Mouse (Mus musculus) liver, embryonic 16.5 days (tissue): ENCODE measurements around the gene Sf3b3. TPM values are rescaled to one million over a fixed set of nuclear protein-coding genes. Genes with fewer than 3 reads are reported as not detected.

Experiments used
- ATAC-seq: fragments of 200-750 bp; cut with Nextera tagmentation; 2 replicates; pipeline ENCODE4 v1.8.0; 2017; ENCODE audit warnings: low read depth, mild to moderate bottlenecking, moderate number of reproducible peaks, moderate library complexity
- H3K27ac ChIP-seq: fragments of 300-500 bp; sonication (generic); 2 replicates; pipeline ENCODE4 v1.5.1; 2014; ENCODE audit warnings: mild to moderate bottlenecking, low read length
- H3K27me3 ChIP-seq: fragments of 300-500 bp; sonication (generic); 2 replicates; pipeline ENCODE4 v1.6.1; 2014; ENCODE audit warnings: low read depth, low read length, mixed read lengths; ENCODE audit not compliant: control insufficient read depth, insufficient read depth
- H3K36me3 ChIP-seq: fragments of 300-500 bp; sonication (generic); 2 replicates; pipeline ENCODE4 v1.6.1; 2014; ENCODE audit warnings: mild to moderate bottlenecking; ENCODE audit not compliant: control insufficient read depth, insufficient read depth
- H3K4me1 ChIP-seq: fragments of 300-500 bp; sonication (generic); 2 replicates; pipeline ENCODE4 v1.6.1; 2014; ENCODE audit warnings: low read depth, low read length, mixed read lengths; ENCODE audit not compliant: control insufficient read depth
- H3K4me2 ChIP-seq: fragments of 300-500 bp; sonication (generic); 2 replicates; pipeline ENCODE4 v1.6.1; 2014; ENCODE audit warnings: low read depth, low read length, mixed read lengths
- H3K4me3 ChIP-seq: fragments of 300-500 bp; sonication (generic); 2 replicates; pipeline ENCODE4 v1.5.1; 2014; ENCODE audit warnings: low read depth, mild to moderate bottlenecking, low read length
- H3K9ac ChIP-seq: fragments of 300-500 bp; sonication (generic); 2 replicates; pipeline ENCODE4 v1.6.1; 2014; ENCODE audit warnings: low read depth, low read length
- H3K9me3 ChIP-seq: fragments of 300-500 bp; sonication (generic); replicated peaks from 2 replicates; pipeline ENCODE4 v1.6.1; 2016; ENCODE audit warnings: low read length; ENCODE audit not compliant: control insufficient read depth
- WGBS: fragments of 180-500 bp; shearing (Covaris S2); extraction: QIAGEN DNeasy Blood & Tissue Kit; methylation state at CpG from one replicate; pipeline ENCODE4 v1.1.7; 2014; ENCODE audit not compliant: insufficient replicate concordance; 5-methylcytosine and 5-hydroxymethylcytosine counted together
- polyA plus RNA-seq: library from polyadenylated mRNA; unstranded; fragments of >200 nt; fragmentation: Nextera tagmentation; extraction: Ambion mirVana; gene quantifications from 2 replicates; pipeline ENCODE4 v1.2.1, GENCODE M21; 2015

Gene Sf3b3
- polyA plus RNA-seq = 56.5 and 58.4 TPM in 2 replicates

DNA sequence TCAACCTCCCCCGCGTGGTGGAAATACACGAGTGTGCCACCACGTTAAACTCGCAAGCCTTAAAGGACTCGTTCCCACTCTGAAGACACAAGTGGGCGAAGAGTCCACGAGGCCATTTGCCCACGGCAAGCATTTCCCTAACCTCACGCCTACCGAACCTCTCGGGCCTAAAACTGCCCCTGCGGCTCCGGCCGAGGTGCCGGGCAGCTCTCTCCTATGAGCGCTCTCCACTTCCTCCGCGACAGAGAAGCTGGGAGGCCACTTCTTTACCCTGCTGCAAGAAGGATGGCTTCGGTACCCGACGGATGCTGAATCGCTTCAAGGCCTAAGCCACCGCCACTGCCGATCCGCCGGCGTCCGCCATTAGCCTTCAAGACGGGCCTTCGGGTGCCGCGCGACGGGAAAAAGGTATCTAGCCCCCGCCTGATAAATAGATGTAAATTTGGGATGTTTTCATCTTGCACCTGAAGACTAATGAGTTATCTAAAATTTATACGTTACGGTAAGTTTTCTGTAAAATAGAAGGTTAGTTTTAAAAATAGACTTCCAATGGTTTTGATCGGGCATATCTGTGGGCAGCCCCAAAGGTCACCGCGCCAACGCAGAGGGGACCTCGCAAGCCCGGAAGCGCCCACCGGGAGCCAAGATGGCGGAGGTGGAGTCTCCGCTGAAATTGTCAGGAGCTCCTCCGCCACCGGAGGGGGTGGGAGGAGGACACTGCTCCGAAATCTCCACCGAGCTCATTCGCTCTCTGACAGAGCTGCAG is at the start of gene Sf3b3, which contains the start of gene Cog4:
TSS of gene Sf3b3 (minus strand) at position 383 of the 766 bp plus-strand sequence.
TSS of gene Cog4 (plus strand) at position 196 of the 766 bp plus-strand sequence.
- ATAC-seq = peak; percentile 91
- peaks cover 38% of the 10 kb centered on the region for H3K36me3 ChIP-seq
- under 1% methylated on average over 53 of the region's 53 CpGs for WGBS

GRCm38 (mm10) chr8:110895812-110896211 is 49.2 kb upstream of the Sf3b3 start:
- Histone ChIP-seq H3K4me3 (no peak overlapping the region), H3K9me3 (no peaks in the 10 kb centered on the region), H3K27me3 (no peaks in the 10 kb centered on the region), H3K4me2 (no peak overlapping the region), H3K9ac (no peak overlapping the region), H3K4me1 (no peaks in the 10 kb centered on the region; the same call in 1 of the 2 replicates), H3K36me3 (no peaks in the 10 kb centered on the region; the same call in 1 of the 2 replicates), H3K27ac (no peak overlapping the region)
- no peak for ATAC-seq
- WGBS = 86% methylated on average over 13 of the region's 13 CpGs

More for the DNA sequence above, at the start of gene Sf3b3, which contains the start of gene Cog4:
- H3K9ac ChIP-seq = peak within 1 kb of the TSS; percentile 90
- no peaks in the 10 kb centered on the region for H3K9me3 ChIP-seq
- H3K27ac ChIP-seq = peak within 1 kb of the TSS; percentile 89
- peak within 1 kb of the TSS; percentile 94 for H3K4me3 ChIP-seq
- peak within 1 kb of the TSS; percentile 88 for H3K4me2 ChIP-seq
- peaks cover 17% of the 10 kb centered on the region for H3K4me1 ChIP-seq
- H3K27me3 ChIP-seq = no peaks in the 10 kb centered on the region

DNA sequence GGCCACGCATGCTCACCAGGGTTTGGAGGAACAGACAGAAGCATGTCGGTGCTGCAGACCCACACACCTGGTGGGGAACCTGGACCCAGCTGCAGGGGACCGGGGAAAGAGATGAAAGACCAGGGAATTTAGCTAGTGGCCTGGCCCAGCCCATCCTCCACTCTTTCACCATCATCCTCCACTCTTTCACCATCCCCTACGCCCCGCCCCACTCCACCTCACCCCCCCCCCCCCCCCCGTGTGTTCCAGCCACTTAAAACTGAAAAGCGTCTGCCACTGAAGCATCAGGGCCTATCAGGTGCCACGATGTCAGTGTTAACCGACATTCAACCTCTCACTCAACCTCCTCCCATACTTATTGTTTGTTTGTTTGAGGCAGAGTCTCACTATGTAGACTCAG is 48.7 kb upstream of the Sf3b3 start:
- no peaks in the 10 kb centered on the region; the same call in 1 of the 2 replicates for H3K4me1 ChIP-seq
- H3K9ac ChIP-seq = no peak overlapping the region
- H3K4me2 ChIP-seq = no peak overlapping the region
- H3K4me3 ChIP-seq = no peak overlapping the region
- H3K36me3 ChIP-seq = no peaks in the 10 kb centered on the region; the same call in 1 of the 2 replicates
- no peaks in the 10 kb centered on the region for H3K27me3 ChIP-seq
- H3K9me3 ChIP-seq = no peaks in the 10 kb centered on the region
- ATAC-seq = no peak
- no peak overlapping the region for H3K27ac ChIP-seq
- 58% methylated on average over 9 of the region's 9 CpGs for WGBS

DNA sequence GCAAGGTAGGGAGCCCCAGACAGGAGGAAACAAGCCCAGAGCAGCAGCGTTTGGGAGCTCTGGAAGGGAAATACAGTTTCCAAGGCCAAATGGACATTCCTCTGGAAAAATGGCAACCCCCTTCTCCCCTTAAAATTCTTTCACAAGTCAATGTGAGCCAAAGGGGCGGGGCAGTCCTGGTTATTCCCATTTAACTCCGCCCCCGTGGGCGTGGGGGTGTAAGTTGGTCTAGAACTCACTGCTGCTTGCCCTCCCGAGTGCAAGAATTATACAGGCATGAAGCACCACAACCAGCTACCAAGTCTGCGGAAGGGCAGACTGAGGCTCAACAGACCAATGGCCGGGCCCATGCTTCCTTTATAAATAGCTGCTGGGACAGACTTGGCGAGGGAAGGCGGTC is 48.3 kb upstream of the Sf3b3 start:
- Histone ChIP-seq H3K9ac (no peak overlapping the region), H3K36me3 (no peaks in the 10 kb centered on the region; the same call in 1 of the 2 replicates), H3K4me1 (no peaks in the 10 kb centered on the region; the same call in 1 of the 2 replicates), H3K9me3 (no peaks in the 10 kb centered on the region), H3K27me3 (no peaks in the 10 kb centered on the region), H3K4me2 (no peak overlapping the region), H3K27ac (no peak overlapping the region), H3K4me3 (no peak overlapping the region)
- no peak for ATAC-seq
- WGBS = 76% methylated on average over 10 of the region's 10 CpGs

DNA sequence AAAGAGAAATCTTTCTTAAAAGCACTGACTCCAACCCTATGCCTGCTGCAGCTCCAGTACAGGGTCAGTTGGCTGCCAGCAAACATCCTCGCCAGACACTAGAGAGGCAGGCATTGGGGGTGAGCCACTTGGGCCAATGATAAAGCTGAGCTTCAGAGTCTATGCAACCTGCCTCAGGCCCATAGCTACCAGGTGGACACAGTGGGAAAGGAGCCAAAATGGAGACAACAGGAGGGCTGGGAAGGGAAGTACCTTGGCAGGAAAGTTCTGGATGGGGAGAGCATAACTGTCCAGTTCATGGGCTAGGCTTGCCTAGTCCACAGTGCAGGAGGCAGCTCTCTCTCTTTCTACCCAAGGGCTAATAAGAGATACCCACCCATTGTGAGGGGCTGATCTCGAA is 46.3 kb upstream of the Sf3b3 start:
- Histone ChIP-seq H3K27me3 (no peaks in the 10 kb centered on the region), H3K9ac (no peak overlapping the region), H3K4me2 (no peak overlapping the region), H3K27ac (no peak overlapping the region), H3K4me3 (no peak overlapping the region), H3K9me3 (no peaks in the 10 kb centered on the region), H3K4me1 (no peaks in the 10 kb centered on the region; the same call in 1 of the 2 replicates), H3K36me3 (no peaks in the 10 kb centered on the region)
- no peak for ATAC-seq
- WGBS = 83% methylated on average over 2 of the region's 2 CpGs

DNA sequence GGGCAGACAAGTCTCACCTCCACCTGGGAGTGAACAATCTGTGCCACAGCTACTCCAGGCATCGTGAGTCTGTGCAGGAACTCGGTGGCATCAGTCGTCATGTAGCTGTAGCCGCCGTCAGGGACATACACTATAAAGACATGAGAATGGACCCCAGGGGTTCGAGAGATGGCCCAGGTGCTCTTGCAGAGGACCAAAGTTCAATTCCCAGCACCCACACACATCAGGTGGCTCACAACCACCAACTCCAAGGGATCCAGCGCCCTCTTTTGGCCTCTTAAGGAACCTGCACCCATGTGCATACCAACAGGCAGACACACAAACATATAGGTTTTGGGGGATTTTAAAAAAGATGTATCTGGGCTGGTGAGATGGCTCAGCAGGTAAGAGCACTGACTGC is 45.5 kb upstream of the Sf3b3 start:
- ATAC-seq = no peak
- WGBS = 75% methylated on average over 7 of the region's 7 CpGs
- Histone ChIP-seq H3K4me2 (no peak overlapping the region), H3K9me3 (no peaks in the 10 kb centered on the region), H3K27ac (no peak overlapping the region), H3K4me1 (no peaks in the 10 kb centered on the region; the same call in 1 of the 2 replicates), H3K27me3 (no peaks in the 10 kb centered on the region), H3K4me3 (no peak overlapping the region), H3K36me3 (no peaks in the 10 kb centered on the region), H3K9ac (no peak overlapping the region)

- H3K4me2 ChIP-seq = no peak overlapping the region
- no peaks in the 10 kb centered on the region; the same call in 1 of the 2 replicates for H3K4me1 ChIP-seq
- no peak overlapping the region for H3K9ac ChIP-seq
- H3K27ac ChIP-seq = no peak overlapping the region
- H3K27me3 ChIP-seq = no peaks in the 10 kb centered on the region
- H3K36me3 ChIP-seq = no peaks in the 10 kb centered on the region
- no peaks in the 10 kb centered on the region for H3K9me3 ChIP-seq
- WGBS = 69% methylated on average over 12 of the region's 12 CpGs
- ATAC-seq = 0 out of 2 replicates have a peak, but pooled peaks have one; percentile 23
- H3K4me3 ChIP-seq = no peak overlapping the region
These were observed 43.4 kb upstream of the Sf3b3 start for GRCm38 (mm10) chr8:110889904-110890470.

DNA sequence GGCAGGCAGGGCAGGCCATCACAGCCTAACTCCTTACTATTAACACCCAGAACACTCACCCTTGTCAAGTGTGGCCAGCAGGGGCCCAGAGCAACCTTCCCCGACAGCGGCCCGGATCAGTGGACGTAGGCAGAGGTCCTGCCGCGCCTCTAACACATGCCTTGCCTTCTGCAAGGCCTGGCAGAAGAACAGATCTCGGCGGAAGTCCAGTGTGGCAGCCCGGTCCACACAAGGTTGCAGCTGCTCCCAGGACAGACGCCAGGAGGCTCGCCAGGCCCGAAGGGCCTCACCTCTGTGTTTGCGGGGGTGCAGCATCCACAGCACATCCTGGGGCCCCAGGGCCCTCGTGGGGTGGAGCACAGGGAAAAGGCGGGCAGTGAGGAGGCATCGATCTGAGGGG is 42.3 kb upstream of the Sf3b3 start:
- no peaks in the 10 kb centered on the region for H3K4me1 ChIP-seq
- no peaks in the 10 kb centered on the region for H3K9me3 ChIP-seq
- 82% methylated on average over 16 of the region's 16 CpGs for WGBS
- no peak overlapping the region for H3K27ac ChIP-seq
- H3K36me3 ChIP-seq = peaks cover 3% of the 10 kb centered on the region; the same call in 1 of the 2 replicates
- H3K4me2 ChIP-seq = no peak overlapping the region
- no peak overlapping the region for H3K9ac ChIP-seq
- no peak for ATAC-seq
- no peaks in the 10 kb centered on the region for H3K27me3 ChIP-seq
- no peak overlapping the region for H3K4me3 ChIP-seq

GRCm38 (mm10) chr8:110888441-110888840 is 41.9 kb upstream of the Sf3b3 start:
- H3K36me3 ChIP-seq = peaks cover 4% of the 10 kb centered on the region
- WGBS = 82% methylated on average over 8 of the region's 8 CpGs
- H3K4me1 ChIP-seq = no peaks in the 10 kb centered on the region
- H3K27me3 ChIP-seq = no peaks in the 10 kb centered on the region
- H3K4me3 ChIP-seq = no peak overlapping the region
- ATAC-seq = no peak
- no peak overlapping the region for H3K4me2 ChIP-seq
- no peaks in the 10 kb centered on the region for H3K9me3 ChIP-seq
- H3K27ac ChIP-seq = no peak overlapping the region
- no peak overlapping the region for H3K9ac ChIP-seq
